Mouse (Mus musculus): ENCODE results near the gene Tigd4. TPM values are rescaled to one million over a fixed set of nuclear protein-coding genes. Genes with fewer than 3 reads are reported as not detected.

The Tigd4 gene
- total RNA-seq, 2 experiments from 2014 or later: 0.12 to 0.21 TPM

Other genes with a start within 250 kb of the Tigd4 start
- gene Fhdc1, start 113.1 kb upstream of the Tigd4 start, total RNA-seq (2021): 1 to 10 TPM; 2.4 to 3.4 TPM
- 10 to 100 TPM; 19.3 to 21.8 TPM for gene Arfip1, start 10.9 kb upstream of the Tigd4 start, total RNA-seq (2021)
- under 1 TPM; 0.74 to 0.76 TPM for gene Tmem154, start 72.6 kb downstream of the Tigd4 start, total RNA-seq (2021)
- gene Fbxw7, start 221.7 kb downstream of the Tigd4 start, total RNA-seq (2021): 100 to 1,000 TPM; 119 to 135 TPM

Data from layer of hippocampus, postnatal 14 days (tissue).